Mouse (Mus musculus) liver, embryonic 14.5 days (tissue): ENCODE measurements around the gene Haspin.

Experiments used
- CTCF ChIP-seq: IDR thresholded peaks from 2 replicates; pipeline ENCODE4 v1.5.1; 2016; ENCODE audit warnings: antibody characterized with exemption, low read depth, control low read depth
- EP300 ChIP-seq: IDR thresholded peaks from 2 replicates; pipeline ENCODE4 v1.6.1; 2016; ENCODE audit warnings: antibody characterized with exemption, low read depth

DNA sequence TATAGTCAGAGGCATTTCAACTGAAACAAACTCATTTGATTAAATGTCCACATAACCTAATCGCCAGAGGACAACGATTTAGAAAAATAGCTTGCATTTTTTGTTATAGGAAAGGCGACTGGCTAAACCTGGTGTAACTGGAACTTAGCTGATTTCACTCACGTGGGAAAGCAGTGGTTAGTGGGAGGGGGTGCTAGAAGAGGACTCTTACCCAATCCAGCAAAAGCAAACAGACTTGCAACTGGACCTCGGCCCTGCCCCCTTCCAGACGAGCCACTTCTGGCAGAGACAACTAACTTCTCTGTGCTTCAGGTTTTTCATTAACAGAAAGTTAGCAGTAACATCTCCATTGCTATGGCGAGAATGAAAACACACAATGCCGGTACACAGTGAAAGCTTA is 37.5 kb upstream of the Haspin start:
- TF ChIP-seq CTCF (no peak), EP300 (no peak)
